Mouse (Mus musculus): ENCODE measurements around the gene H2al1k.
A peak's percentile ranks its signal among the peaks of the same experiment; 100 is the strongest.
"Not testable (repeated sequence)": the region's sequence is repeated elsewhere in the genome, so short reads cannot be mapped to it uniquely, and the experiment has no call there.

The H2al1k gene

DNA sequence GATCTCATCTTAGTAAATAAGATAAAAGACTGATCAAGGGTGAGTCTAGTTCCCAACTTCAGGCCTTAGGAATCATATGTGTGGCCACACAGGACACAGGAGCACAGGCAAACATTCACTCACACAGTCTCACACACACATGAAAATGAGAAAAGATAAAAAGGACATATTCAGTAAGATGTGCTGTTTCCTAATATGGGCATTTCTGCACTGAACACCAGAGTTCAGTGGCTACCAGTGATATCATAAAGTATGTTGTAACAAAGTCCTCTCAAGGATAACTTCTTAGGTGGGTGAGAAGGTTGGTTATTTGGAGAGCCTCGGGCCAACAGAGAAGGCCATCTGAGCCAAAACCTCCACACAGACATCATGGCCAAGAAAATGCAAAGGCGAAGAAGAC lies at the start of gene H2al1k:
Gene H2al1k (plus strand): TSS at position 301 of the 400 bp plus-strand sequence.
- not testable (repeated sequence) for DNase-seq (ENCODE audit: low spot score in 2 of 2)

DNA sequence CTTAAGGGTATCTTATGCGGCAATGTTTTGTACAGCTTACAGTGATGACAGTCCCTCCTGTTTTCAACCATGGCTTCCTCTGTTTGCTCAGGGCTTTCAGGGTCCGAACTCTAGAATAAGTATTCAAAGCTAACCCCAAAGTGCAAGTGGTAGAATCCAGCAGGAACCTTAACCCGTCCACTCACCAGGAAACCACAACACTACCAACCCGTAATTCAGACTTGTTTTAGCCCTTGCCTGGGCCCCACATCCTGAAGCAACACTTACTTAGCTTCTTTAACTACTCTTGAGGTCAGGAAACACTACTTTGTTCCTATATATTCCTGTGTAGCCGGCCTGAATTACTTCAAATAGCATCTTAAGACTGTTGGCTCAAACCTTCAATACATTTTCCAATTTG lies 47.6 kb upstream of the H2al1k start:
- DNase-seq (ENCODE audit: low spot score in 2 of 2): no peak

DNA sequence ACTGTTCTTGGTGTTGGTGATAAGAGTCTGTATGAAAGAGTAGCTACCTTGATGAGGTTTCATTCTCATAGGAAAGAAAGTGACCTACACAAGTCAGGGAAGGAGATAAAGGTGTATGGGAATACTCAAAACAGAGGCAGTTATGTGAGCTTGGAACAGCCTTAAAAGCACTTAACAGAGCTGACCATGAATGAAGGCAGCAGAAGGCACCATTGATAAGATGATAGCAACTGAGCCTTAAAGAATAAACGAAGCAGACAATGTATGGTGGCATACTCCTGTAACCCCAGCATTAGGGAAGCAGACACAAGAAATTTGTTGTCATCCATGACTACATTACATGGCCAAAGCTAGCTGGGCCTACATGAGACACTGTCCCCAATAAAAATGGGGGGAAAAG lies 47.0 kb upstream of the H2al1k start:
- DNase-seq (ENCODE audit: low spot score in 2 of 2): no peak

- DNase-seq (ENCODE audit: low spot score in 2 of 2): not testable (repeated sequence)
Measured at GRCm38 (mm10) chrX:9316457-9316856, 34.0 kb upstream of the H2al1k start.

GRCm38 (mm10) chrX:9327954-9328353 lies 22.5 kb upstream of the H2al1k start:
- not testable (repeated sequence) for DNase-seq (ENCODE audit: low spot score in 2 of 2)

GRCm38 (mm10) chrX:9332366-9332962 lies 18.0 kb upstream of the H2al1k start:
- DNase-seq (ENCODE audit: low spot score in 2 of 2): not testable (repeated sequence)

DNA sequence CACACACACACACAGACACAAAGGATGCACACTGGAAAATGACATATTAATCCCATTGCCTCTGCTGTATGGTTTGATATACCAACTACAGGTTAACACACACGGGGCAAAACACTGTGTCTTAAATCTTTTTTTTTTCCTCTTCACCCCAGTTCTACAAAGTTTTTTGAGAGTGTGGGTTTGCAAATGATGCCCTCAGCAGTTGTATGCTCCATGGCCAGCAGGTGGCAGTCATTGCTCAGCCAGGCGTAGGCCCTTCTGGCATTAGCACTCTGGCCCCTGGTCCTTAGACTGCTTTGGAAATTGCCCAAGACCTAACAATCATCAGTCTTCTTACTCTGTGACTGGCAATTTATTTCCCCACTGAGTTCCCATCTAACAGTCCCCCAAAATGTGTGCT lies 17.4 kb upstream of the H2al1k start:
- DNase-seq (ENCODE audit: low spot score in 2 of 2): peak in 1 of 2 experiments; percentile 33

- DNase-seq (ENCODE audit: low spot score in 2 of 2): not testable (repeated sequence)
Measured at GRCm38 (mm10) chrX:9334996-9335395, 15.4 kb upstream of the H2al1k start.

- DNase-seq (ENCODE audit: low spot score in 2 of 2): not testable (repeated sequence)
Measured at GRCm38 (mm10) chrX:9374012-9374411, 23.6 kb downstream of the H2al1k start.

DNA sequence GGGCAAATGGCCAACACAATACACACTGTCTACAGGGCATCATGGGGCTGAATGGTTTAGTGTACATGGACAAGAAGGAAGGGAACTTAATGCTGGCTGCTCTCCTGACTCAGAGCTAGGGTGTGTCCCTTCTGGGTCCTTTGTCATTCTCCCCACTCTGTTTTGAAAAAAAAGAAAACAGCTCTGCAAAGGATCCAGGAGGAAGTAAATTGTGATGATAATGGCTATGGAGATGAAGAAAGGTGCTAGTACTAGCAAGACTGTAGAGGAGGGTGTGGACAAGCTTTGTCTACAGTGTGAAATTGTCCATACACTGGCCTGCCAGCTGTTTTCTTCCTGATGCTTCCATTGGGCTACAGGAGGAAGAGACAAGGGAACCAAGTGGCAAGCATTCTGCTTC lies 25.5 kb downstream of the H2al1k start:
- DNase-seq (ENCODE audit: low spot score in 2 of 2): not testable (repeated sequence)
